Mouse (Mus musculus): ENCODE data around the gene Timp4. TPM values are rescaled to one million over a fixed set of nuclear protein-coding genes. Genes with fewer than 3 reads are reported as not detected.

The Timp4 gene
- polyA plus RNA-seq, 1 experiment from 2014 or later, result 5.0 TPM

- peak; percentile 80 for DNase-seq (ENCODE audit: low spot score)
- Histone ChIP-seq H3K9me3 (ENCODE audit: low read length) (no peaks in the 10 kb centered on the region), H3K4me2 (replicated peaks; ENCODE audit: low read depth, low read length) (no peak overlapping the region), H3K4me1 (ENCODE audit: insufficient read depth, low read depth, low read length) (no peaks in the 10 kb centered on the region), H3K9ac (replicated peaks; ENCODE audit: low read depth) (no peak overlapping the region), H3K4me3 (ENCODE audit: low read depth, low read length) (no peak overlapping the region), H3K36me3 (ENCODE audit: insufficient read depth, low read length) (no peaks in the 10 kb centered on the region), H3K27ac (ENCODE audit: low read length) (no peak overlapping the region), H3K27me3 (replicated peaks; ENCODE audit: insufficient read depth, low read length) (no peaks in the 10 kb centered on the region)
- TF ChIP-seq EP300 (IDR thresholded peaks at IDR 0.05), result no peak
- TF ChIP-seq CTCF (IDR thresholded peaks at IDR 0.05), result peak; percentile 96
- 52% methylated on average over 2 of the region's 2 CpGs for WGBS
- ATAC-seq, result peak; percentile 83
These were observed 15.9 kb upstream of the Timp4 start for GRCm38 (mm10) chr6:115267916-115268315.

- H3K27me3 ChIP-seq (replicated peaks; ENCODE audit: insufficient read depth, low read length), result no peaks in the 10 kb centered on the region
These were observed 14.8 kb upstream of the Timp4 start for GRCm38 (mm10) chr6:115266791-115267190.

GRCm38 (mm10) chr6:115260507-115260906, 8.5 kb upstream of the Timp4 start:
- no peaks in the 10 kb centered on the region for H3K27me3 ChIP-seq (replicated peaks; ENCODE audit: insufficient read depth, low read length)
- H3K9me3 ChIP-seq (ENCODE audit: low read length), result no peaks in the 10 kb centered on the region
- H3K4me1 ChIP-seq (ENCODE audit: insufficient read depth, low read depth, low read length), result no peaks in the 10 kb centered on the region
- DNase-seq (ENCODE audit: low spot score) (no peak), ATAC-seq (no peak)
- H3K4me2 ChIP-seq (replicated peaks; ENCODE audit: low read depth, low read length), result no peak overlapping the region
- no peaks in the 10 kb centered on the region for H3K36me3 ChIP-seq (ENCODE audit: insufficient read depth, low read length)
- H3K27ac ChIP-seq (ENCODE audit: low read length), result no peak overlapping the region
- no peak overlapping the region for H3K9ac ChIP-seq (replicated peaks; ENCODE audit: low read depth)
- TF ChIP-seq CTCF (IDR thresholded peaks at IDR 0.05) (no peak), EP300 (IDR thresholded peaks at IDR 0.05) (no peak)
- 84% methylated on average over 3 of the region's 3 CpGs for WGBS
- H3K4me3 ChIP-seq (ENCODE audit: low read depth, low read length), result no peak overlapping the region

More at GRCm38 (mm10) chr6:115266791-115267190, 14.8 kb upstream of the Timp4 start:
- no peak overlapping the region for H3K4me3 ChIP-seq (ENCODE audit: low read depth, low read length)
- DNase-seq (ENCODE audit: low spot score), result no peak
- WGBS, result 59% methylated on average over 5 of the region's 5 CpGs
- no peak overlapping the region for H3K27ac ChIP-seq (ENCODE audit: low read length)
- no peak for ATAC-seq
- no peaks in the 10 kb centered on the region for H3K9me3 ChIP-seq (ENCODE audit: low read length)
- H3K4me1 ChIP-seq (ENCODE audit: insufficient read depth, low read depth, low read length), result no peaks in the 10 kb centered on the region
- no peaks in the 10 kb centered on the region for H3K36me3 ChIP-seq (ENCODE audit: insufficient read depth, low read length)
- H3K4me2 ChIP-seq (replicated peaks; ENCODE audit: low read depth, low read length), result no peak overlapping the region
- TF ChIP-seq CTCF (IDR thresholded peaks at IDR 0.05) (no peak), EP300 (IDR thresholded peaks at IDR 0.05) (no peak)
- no peak overlapping the region for H3K9ac ChIP-seq (replicated peaks; ENCODE audit: low read depth)

- DNase-seq (ENCODE audit: low spot score) (no peak), ATAC-seq (no peak)
- H3K4me1 ChIP-seq (ENCODE audit: insufficient read depth, low read depth, low read length), result no peaks in the 10 kb centered on the region
- H3K9me3 ChIP-seq (ENCODE audit: low read length), result no peaks in the 10 kb centered on the region
- TF ChIP-seq CTCF (IDR thresholded peaks at IDR 0.05), result no peak
- TF ChIP-seq EP300 (IDR thresholded peaks at IDR 0.05), result no peak
- H3K27ac ChIP-seq (ENCODE audit: low read length), result no peak overlapping the region
- H3K36me3 ChIP-seq (ENCODE audit: insufficient read depth, low read length), result no peaks in the 10 kb centered on the region
- no peaks in the 10 kb centered on the region for H3K27me3 ChIP-seq (replicated peaks; ENCODE audit: insufficient read depth, low read length)
- 72% methylated on average over 3 of the region's 3 CpGs for WGBS
- H3K9ac ChIP-seq (replicated peaks; ENCODE audit: low read depth), result no peak overlapping the region
- H3K4me2 ChIP-seq (replicated peaks; ENCODE audit: low read depth, low read length), result no peak overlapping the region
- H3K4me3 ChIP-seq (ENCODE audit: low read depth, low read length), result no peak overlapping the region
These were observed 3.2 kb upstream of the Timp4 start for GRCm38 (mm10) chr6:115255171-115255570.

- TF ChIP-seq CTCF (IDR thresholded peaks at IDR 0.05) (no peak), EP300 (IDR thresholded peaks at IDR 0.05) (no peak)
- DNase-seq (ENCODE audit: low spot score) (no peak), ATAC-seq (peak; percentile 26)
- no peak overlapping the region for H3K9ac ChIP-seq (replicated peaks; ENCODE audit: low read depth)
- no peak overlapping the region for H3K27ac ChIP-seq (ENCODE audit: low read length)
- no peaks in the 10 kb centered on the region for H3K4me1 ChIP-seq (ENCODE audit: insufficient read depth, low read depth, low read length)
- no peaks in the 10 kb centered on the region for H3K27me3 ChIP-seq (replicated peaks; ENCODE audit: insufficient read depth, low read length)
- no peaks in the 10 kb centered on the region for H3K36me3 ChIP-seq (ENCODE audit: insufficient read depth, low read length)
- H3K4me2 ChIP-seq (replicated peaks; ENCODE audit: low read depth, low read length), result peak overlapping the region; percentile 38
- WGBS, result 5% methylated on average over 13 of the region's 13 CpGs
- no peak overlapping the region for H3K4me3 ChIP-seq (ENCODE audit: low read depth, low read length)
- no peaks in the 10 kb centered on the region for H3K9me3 ChIP-seq (ENCODE audit: low read length)
These were observed 447 bp downstream of the Timp4 start for GRCm38 (mm10) chr6:115251531-115251985.

- ATAC-seq, result no peak
- no peak overlapping the region for H3K27ac ChIP-seq (ENCODE audit: low read length)
- no peak for DNase-seq (ENCODE audit: low spot score)
- H3K27me3 ChIP-seq (replicated peaks; ENCODE audit: insufficient read depth, low read length), result no peaks in the 10 kb centered on the region
- no peak overlapping the region for H3K4me2 ChIP-seq (replicated peaks; ENCODE audit: low read depth, low read length)
- no peaks in the 10 kb centered on the region for H3K4me1 ChIP-seq (ENCODE audit: insufficient read depth, low read depth, low read length)
- no peak overlapping the region for H3K9ac ChIP-seq (replicated peaks; ENCODE audit: low read depth)
- H3K9me3 ChIP-seq (ENCODE audit: low read length), result no peaks in the 10 kb centered on the region
- no peaks in the 10 kb centered on the region for H3K36me3 ChIP-seq (ENCODE audit: insufficient read depth, low read length)
- no peak for TF ChIP-seq CTCF (IDR thresholded peaks at IDR 0.05)
- no peak for TF ChIP-seq EP300 (IDR thresholded peaks at IDR 0.05)
- WGBS, result 82% methylated on average over 3 of the region's 3 CpGs
- H3K4me3 ChIP-seq (ENCODE audit: low read depth, low read length), result no peak overlapping the region
These were observed 6.4 kb downstream of the Timp4 start for GRCm38 (mm10) chr6:115245500-115246058.

GRCm38 (mm10) chr6:115244222-115244621, 7.8 kb downstream of the Timp4 start:
- Histone ChIP-seq H3K4me1 (ENCODE audit: insufficient read depth, low read depth, low read length) (no peaks in the 10 kb centered on the region), H3K36me3 (ENCODE audit: insufficient read depth, low read length) (no peaks in the 10 kb centered on the region), H3K9ac (replicated peaks; ENCODE audit: low read depth) (no peak overlapping the region), H3K27ac (ENCODE audit: low read length) (no peak overlapping the region), H3K4me3 (ENCODE audit: low read depth, low read length) (no peak overlapping the region), H3K4me2 (replicated peaks; ENCODE audit: low read depth, low read length) (no peak overlapping the region), H3K27me3 (replicated peaks; ENCODE audit: insufficient read depth, low read length) (no peaks in the 10 kb centered on the region), H3K9me3 (ENCODE audit: low read length) (no peaks in the 10 kb centered on the region)
- WGBS, result 60% methylated on average over 2 of the region's 2 CpGs
- no peak for ATAC-seq
- no peak for DNase-seq (ENCODE audit: low spot score)
- TF ChIP-seq CTCF (IDR thresholded peaks at IDR 0.05), result 0 out of 2 replicates have a peak, but pooled peaks have one; percentile 14
- TF ChIP-seq EP300 (IDR thresholded peaks at IDR 0.05), result no peak

All from lung, postnatal 0 days (tissue).